Mouse (Mus musculus) urinary bladder, postnatal 10 days (tissue): ENCODE data around the gene Car5b.

ENCODE experiments used
- DNase-seq: peaks from one replicate; pipeline ENCODE4 v3.0.0; 2022; ENCODE audit warnings: low spot score

Car5b gene

GRCm38 (mm10) chrX:163958467-163958875, 69.3 kb downstream of the Car5b start, which contains the start of gene Zrsr2:
Gene Zrsr2, minus strand, starts transcription at chrX:163958661.
- peak; percentile 28 for DNase-seq

GRCm38 (mm10) chrX:163957803-163958466, 69.9 kb downstream of the Car5b start:
- peak; percentile 13 for DNase-seq

- no peak for DNase-seq
These were observed 70.4 kb downstream of the Car5b start for GRCm38 (mm10) chrX:163957381-163957780.

GRCm38 (mm10) chrX:163951618-163952017, 76.2 kb downstream of the Car5b start:
- DNase-seq = no peak

- no peak for DNase-seq
These were observed 83.4 kb downstream of the Car5b start for GRCm38 (mm10) chrX:163944381-163944780.

GRCm38 (mm10) chrX:163938587-163938986, 89.2 kb downstream of the Car5b start:
- DNase-seq = no peak

- no peak for DNase-seq
These were observed 93.1 kb downstream of the Car5b start for GRCm38 (mm10) chrX:163934731-163935130.

- no peak for DNase-seq
These were observed 98.2 kb downstream of the Car5b start for GRCm38 (mm10) chrX:163929550-163929949.
